Mouse (Mus musculus): Measurements from ENCODE around the gene Spred3.
"Not testable (repeated sequence)": the region's sequence is repeated elsewhere in the genome, so short reads cannot be mapped to it uniquely, and the experiment has no call there.

Gene Spred3

GRCm38 (mm10) chr7:29168791-29169230 lies 1.4 kb downstream of the Spred3 start:
- DNase-seq: no peak

DNA sequence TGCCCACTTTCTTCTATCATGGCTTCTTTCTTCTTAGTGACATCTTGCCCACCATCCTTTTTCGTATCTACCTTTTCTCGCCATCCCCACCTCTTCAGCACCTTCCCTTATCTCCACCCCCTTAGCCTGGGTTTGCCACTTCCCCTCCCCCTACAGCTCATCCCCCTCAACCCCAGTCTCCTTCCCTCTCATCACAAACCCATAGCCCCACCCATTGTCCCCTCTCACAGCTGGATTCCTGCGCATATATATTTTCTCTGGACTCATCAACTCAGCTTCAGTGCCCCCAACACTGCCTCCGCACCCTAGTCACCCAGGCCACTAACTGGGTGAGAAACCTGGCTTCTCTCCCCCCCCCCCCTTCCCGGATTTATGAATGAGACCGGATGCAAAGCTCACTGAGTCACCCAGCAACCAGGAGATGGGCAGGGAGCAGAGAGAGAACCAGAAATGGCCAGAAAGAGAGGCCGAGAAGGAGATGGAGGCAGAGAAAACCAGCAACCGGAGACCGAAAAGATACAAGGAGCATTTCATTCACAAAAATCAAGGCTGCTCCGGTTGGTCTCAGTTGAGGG lies 2.0 kb downstream of the Spred3 start:
- DNase-seq: no peak

- no peak for DNase-seq
These were observed 2.6 kb downstream of the Spred3 start for GRCm38 (mm10) chr7:29167656-29168055.

DNA sequence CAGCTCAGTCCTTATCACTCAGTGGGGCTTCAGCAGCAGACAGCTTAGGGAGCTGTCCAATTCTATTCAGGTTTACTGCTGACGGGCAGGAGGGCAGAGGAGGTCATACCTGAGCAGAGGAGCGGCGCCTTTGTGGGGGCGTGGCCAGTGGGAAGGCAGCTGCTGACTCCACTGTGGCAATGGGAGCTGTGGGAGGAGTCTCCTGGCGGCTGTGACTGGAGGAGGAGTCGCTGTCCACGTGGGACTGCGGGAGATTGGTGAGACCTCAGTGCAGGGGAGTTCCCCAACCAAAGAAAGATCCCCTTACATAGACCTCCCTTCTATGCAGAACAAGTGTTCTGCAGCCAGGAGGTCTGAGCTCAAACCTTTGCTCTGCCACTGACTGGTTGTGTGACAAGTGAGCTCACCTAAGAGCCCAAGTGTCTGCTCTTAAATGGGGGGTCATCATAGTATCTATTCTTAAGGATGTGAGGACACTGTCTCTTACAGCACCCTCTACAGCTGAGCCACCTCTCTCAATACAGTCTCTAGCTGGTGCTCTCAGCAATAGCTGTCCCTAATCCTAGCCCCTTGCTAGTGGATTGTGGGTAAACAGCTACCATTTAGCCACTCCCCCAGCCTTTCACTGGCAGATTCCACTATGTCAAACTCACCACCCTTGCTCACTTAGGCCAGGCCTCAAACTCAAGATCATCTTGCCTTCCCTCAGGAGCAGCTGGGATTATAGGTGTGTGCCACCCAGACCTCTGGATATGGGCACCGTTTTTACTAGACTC lies 7.3 kb downstream of the Spred3 start:
- DNase-seq: peak; percentile 89

- peak; percentile 55 for DNase-seq
These were observed 7.9 kb downstream of the Spred3 start for GRCm38 (mm10) chr7:29162294-29162693.

DNA sequence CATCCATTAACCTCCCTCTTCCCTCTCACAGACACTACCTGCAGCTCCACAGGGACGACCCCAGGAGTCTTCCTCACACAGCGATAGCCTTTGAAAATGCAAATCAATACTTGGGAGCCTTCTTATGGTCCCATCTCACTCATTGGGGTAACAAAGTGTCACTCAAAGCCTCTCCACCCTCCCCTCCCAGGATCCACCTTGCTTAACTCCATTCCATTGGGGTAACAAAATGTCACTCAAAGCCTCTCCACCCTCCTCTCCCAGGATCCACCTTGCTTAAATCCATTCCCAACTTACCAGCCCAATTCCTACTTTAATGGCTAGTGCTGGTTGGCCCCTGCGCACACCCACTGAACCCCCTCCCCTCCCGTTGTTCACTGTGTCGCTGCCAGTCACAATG lies 11.9 kb downstream of the Spred3 start:
- DNase-seq: no peak

- peak; percentile 94 for DNase-seq
These were observed 14.1 kb downstream of the Spred3 start, which contains the start of gene Fam98c for GRCm38 (mm10) chr7:29155838-29156782. Gene Fam98c, minus strand, starts transcription at chr7:29156234.

DNA sequence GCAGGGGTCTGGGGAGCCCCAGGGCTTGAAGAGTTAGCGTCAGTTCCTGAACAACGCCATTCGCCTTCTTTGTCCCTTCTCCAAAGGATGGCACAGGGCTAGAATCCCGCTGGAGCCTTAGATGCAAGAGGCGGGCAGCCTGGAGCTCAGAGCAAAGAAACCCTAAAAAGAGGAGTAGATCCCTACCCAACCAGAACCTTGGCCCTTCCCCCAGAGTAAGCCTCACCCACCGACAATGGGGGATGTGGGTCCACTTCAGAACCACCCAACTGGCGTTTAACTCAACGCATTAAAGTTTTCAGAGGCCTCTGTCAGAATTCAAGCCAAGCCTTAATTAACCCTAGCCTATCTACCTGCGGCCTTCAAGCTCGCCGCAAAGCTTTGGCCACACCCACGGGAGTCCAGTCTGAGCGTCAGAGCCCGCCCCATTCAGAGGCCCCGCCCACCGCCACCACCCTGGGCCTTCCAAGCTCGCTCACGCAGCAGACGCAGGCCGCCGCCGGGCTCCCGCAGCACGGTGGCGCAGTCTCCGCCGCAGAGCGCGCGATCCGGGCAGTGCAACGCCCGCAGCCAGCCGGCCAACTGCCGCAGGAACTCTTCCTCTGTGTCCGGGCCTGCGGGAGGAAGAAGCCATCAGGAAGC lies 14.9 kb downstream of the Spred3 start:
- DNase-seq: peak; percentile 95

- DNase-seq: no peak
These were observed 16.0 kb downstream of the Spred3 start for GRCm38 (mm10) chr7:29154018-29154720.

DNA sequence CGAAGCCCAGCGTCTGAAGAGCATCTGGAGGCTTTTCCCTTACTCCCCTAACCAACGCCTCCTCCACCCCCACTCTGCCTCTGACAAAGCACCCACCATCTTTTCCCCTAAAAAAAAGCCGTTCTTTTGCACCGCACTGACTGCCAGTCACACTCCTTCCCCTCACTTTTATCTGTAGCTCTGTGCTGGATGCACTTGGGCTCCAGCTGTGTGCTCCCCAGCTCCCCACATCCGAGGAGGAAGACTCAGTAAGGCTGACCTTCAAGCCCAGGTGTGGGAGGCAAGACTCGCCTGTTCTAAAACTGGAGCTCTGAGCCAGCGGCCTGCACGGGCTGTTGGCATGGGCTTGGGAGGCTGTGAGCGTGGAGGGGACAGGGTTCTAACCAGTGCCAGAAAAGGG lies 18.7 kb downstream of the Spred3 start:
- DNase-seq: no peak

- DNase-seq: no peak
These were observed 21.4 kb downstream of the Spred3 start for GRCm38 (mm10) chr7:29148771-29149170.

DNA sequence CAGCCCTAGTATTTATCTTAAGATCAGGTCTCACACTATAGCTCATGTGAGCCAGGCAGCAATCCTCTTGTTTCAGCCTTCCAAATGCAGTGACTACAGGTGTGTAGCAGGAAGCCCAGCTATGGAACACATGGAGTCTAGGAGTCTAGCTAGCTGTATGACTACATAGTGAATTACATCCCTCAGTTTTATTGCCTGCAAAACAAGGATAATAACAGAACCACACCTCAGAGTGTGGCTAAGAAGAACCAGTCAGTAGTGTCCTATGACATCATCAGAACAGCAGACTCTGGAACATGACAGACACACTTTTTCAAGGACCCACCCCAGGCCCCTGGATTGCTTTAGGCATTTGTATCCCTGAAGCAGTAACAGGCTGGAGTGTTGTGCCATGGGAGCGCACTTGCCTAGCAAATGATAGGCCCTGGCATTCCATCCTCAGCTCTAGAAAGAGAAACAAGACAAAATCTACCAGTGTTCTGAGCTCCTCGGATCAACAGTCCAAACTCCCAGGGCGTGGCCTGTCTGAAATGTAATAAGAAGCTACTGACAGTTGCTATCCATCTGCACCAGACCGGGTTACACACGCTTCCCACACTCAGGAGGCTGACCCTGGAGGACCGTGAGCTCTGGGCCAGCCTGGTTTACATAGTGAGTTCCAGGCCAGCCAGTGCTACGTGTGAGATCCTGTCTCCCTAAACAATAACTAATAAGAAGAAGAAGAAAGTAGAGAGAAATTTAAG lies 23.4 kb downstream of the Spred3 start:
- no peak for DNase-seq

DNA sequence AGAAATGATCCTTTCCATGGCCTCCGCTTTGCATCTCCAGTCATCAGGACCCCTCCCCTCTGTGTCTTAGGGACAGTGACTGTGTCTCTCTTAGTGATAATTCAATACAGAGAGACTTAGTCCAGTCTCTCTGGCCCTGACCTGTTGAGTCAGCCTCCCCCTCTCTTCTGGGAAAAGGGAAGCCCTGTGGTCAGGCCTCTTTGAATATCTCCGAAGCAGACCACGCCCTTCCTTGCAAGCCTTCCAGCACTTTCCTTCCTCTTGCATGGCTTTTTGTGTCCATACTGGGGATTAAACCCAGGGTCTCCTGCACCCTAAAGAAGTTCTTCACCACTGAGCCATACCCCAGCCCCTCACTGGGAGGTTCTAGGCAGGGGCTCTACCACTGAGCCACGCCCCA lies 26.2 kb downstream of the Spred3 start:
- DNase-seq: peak; percentile 61

DNA sequence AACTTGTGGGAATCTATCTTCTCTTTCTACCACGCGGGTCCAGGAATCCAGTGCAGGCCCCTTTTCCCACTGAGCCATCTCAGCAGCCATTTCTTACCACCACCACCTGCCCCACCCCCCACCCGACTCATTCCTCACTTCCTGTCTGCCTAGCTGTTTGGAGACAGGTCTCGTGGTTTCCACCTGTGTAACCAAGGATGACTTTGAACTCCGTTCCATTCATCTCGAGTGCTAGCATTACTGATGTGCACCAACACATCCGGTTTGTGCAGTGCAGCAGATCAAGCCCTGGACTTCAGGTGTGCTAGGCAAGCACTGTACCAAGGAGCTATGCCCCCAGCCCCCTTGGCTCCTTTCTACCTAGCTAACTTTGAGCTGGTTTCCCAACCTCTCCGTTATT lies 28.8 kb downstream of the Spred3 start:
- no peak for DNase-seq

- not testable (repeated sequence) for DNase-seq
These were observed 31.0 kb downstream of the Spred3 start for GRCm38 (mm10) chr7:29139237-29139636.

DNA sequence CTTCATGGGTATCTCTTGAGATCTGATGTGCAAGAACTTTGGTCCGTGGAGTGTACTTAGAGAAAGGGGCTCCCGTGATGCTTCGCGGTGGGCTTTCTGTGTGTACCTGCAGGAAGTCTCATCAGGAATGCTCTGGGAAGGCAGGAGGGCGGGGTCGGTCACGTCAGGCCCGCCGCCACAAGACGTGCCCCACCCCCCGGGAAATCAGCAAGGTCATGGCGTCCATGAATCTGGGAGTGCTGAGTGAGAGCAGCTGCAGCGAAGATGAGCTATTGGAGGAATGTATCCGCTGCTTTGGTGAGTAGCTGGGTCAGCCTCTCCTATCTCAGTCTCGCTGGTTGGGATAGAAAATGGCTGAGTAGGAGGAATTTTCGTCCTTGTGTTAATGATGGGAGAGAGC lies 32.8 kb downstream of the Spred3 start:
- no peak for DNase-seq

- peak; percentile 49 for DNase-seq
These were observed 35.4 kb downstream of the Spred3 start, which contains the start of gene Rasgrp4 for GRCm38 (mm10) chr7:29134693-29135386. Gene Rasgrp4, plus strand, starts transcription at chr7:29134851.

DNA sequence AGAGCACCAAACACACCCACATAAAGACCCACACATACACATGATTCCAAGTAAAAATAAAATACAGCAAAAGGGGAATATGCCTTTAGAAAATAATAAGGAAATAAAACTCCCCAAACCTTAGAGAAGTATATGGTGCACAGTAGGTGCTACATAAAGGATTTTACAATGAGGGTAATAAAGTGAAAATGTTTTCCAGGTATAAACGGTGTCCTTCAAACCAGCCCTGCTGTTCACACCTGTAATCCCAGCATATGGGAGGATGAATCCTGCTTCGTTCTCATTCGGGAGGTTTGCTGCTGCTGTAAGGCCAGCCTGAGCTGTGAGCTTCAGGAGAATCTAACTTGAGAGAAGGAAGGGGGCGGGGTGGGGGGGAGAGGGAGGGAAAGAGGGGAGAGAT lies 36.0 kb downstream of the Spred3 start:
- no peak for DNase-seq

GRCm38 (mm10) chr7:29128725-29129124 lies 41.5 kb downstream of the Spred3 start:
- peak; percentile 26 for DNase-seq

- DNase-seq: peak; percentile 88
These were observed 43.9 kb downstream of the Spred3 start for GRCm38 (mm10) chr7:29126173-29126915.

Data from lung, postnatal 36 days (tissue).